Mouse (Mus musculus): Measurements from ENCODE around the gene Adap2.

GRCm38 (mm10) chr11:80135954-80136683 is 17.8 kb upstream of the Adap2 start:
- no peak for TF ChIP-seq CTCF (IDR thresholded peaks at IDR 0.05; ENCODE audit: control insufficient read depth, insufficient read depth, insufficient read length)
- no peak for TF ChIP-seq MYOD1 (IDR thresholded peaks at IDR 0.05; ENCODE audit: control insufficient read depth, insufficient read length, low read depth)
- no peak for TF ChIP-seq USF1 (IDR thresholded peaks at IDR 0.05; ENCODE audit: low read depth)
- TF ChIP-seq MAX (IDR thresholded peaks at IDR 0.05): no peak
- no peak for TF ChIP-seq CEBPB (IDR thresholded peaks at IDR 0.05; ENCODE audit: low read depth)
- no peak for TF ChIP-seq FOSL1 (IDR thresholded peaks at IDR 0.05; ENCODE audit: insufficient read depth, low read length, poor library complexity, severe bottlenecking)
- no peak for TF ChIP-seq MYOG (IDR thresholded peaks at IDR 0.05; ENCODE audit: control insufficient read depth, extremely low read depth, insufficient read length)

Measured in C2C12 (cell line).